Mouse (Mus musculus) mesoderm, embryonic 11.5 days (tissue): ENCODE results near the gene Gpc6.

Experiments
- DNase-seq: peaks from one replicate; pipeline ENCODE4 v3.0.0-alpha.2; 2012; ENCODE audit warnings: low read depth, low spot score

The Gpc6 gene

DNA sequence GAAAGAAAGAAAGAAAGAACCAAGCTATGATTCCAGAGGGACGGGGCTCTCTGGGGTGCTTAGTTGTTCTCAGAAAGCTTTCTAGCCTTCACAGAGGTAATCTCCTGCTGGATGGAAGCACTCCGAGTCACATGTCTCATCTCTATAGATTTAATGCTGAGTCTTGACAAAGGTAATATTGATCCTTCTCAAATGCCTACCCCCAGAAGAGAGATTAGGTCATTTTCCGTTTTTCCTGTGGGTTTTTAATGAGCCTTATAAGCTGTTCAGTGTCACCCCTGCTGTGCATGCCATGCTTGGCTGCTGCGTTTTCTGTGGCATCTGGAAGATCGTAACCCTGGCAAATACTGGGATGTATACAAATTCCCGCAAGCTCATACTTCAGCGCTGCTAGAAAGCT is 527.0 kb downstream of the Gpc6 start:
- DNase-seq: peak; percentile 48

DNA sequence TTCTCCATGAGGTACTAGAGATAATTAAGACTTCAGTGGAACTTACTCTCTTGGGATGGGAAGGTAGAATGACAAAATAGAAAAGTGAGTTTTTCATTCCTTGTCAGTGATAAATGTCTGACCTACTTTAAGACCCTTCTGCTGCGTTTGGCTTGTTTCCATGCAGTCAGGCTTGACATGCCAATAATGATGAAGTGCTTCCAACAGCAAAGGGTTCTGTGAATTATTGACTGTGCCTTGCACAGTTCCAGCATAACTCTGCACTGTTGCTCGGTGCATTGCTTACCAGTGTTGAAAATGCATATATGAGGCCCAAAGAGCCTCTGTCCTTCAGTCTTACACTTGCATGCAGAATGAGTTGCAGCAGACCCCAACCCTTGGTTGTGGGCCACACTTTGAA is 548.3 kb downstream of the Gpc6 start:
- no peak for DNase-seq

DNA sequence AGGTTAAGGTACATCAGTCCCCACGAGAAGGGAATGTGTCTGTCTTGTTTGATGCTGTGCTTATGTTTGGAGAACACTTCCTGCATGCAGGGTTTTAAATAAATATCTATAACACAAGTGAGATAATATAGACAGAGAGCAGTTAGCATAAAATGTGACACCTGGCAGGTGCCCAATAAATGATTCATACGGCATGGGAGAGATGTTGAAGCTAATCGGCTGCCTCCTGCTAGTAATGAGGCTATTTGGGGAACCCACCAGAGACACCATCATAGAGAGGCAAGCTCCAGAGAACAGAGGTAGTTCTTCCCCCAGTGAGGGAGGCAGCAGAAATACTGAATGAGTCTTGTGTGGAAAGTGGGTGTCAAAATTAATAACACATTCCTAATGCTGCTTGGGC is 553.8 kb downstream of the Gpc6 start:
- DNase-seq: no peak

DNA sequence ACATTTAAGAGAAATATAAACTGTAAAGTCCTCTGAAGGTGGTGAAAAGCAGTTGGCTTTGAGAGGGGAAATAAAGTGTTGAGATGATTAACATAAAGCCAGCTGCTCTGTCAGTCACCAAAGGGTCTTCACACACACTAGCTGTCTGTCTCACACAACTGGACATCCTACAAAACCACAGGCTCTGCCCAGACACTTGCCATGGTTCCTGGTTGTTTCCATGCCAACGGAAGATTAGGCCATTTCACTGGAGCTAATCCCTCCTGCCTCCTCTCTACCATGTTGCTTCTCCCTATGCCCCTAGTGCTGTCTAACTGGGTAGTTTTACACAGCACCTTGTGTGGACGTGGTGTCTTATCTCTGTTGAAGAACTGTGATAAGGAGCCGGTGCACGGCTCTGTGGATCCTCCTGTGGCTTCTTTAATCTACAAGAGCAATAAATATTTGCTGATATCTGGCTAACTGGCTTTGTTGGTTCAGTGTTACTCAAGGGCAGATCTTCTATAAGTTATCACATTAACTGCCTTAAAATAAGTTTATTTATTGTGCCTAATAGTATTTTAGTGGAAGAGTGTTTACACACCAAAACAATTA is 562.1 kb downstream of the Gpc6 start:
- DNase-seq: no peak

DNA sequence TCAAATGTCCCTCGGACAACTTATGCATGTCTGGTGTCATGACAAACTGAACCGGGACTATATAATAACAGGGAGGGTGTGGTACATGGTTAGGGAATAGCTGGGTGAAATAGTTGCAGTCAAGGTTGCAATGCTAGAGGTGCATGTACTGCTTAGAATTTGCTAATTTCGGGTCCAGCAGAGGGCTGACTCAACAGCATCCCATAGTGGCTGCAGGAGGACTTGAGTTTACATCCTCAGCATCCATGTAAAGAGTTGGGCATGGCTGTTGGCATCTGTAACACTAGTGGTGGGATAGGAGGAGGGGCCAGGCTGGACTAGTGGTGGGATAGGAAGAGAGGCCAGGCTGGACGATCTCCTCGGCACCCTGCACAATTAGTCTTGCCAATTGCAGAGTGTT is 565.4 kb downstream of the Gpc6 start:
- no peak for DNase-seq

DNA sequence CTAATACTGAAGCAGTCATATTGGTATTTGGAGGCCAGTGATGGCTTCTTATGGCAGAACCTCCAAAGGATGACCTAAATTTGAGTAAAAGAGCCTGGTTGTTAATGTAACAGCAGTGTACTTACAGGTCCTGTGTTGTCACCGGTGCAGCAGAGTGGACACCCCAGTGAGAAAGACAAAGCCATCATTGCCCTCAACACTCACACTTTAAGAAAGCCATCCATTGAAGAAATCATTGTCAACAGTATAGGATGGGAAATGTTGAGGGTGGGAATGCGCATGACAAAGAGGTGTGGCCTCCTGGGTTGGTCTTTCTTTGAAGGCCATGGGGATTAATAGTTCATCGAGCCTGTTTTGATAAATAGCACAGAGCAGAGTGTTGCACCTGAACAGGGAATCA is 570.0 kb downstream of the Gpc6 start:
- DNase-seq: no peak

DNA sequence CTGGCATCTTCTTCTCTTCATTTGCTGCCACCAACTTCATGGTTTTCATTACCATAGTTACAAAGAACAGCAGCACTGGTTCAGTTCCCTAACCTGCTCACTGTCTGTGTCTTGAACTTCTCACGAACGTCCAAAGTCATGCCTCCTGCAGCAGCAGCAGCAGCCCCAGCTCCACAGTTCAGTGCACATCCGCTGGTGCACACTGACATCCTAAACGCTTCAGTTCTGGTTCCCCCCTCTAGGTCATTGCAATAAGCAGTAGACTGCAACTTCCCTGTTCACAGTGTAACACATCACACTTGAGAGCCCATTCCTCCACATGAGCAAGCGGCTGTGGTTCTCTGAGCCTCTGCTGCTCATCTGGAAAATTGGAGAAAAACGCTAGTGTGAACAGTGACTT is 573.7 kb downstream of the Gpc6 start:
- DNase-seq: no peak

DNA sequence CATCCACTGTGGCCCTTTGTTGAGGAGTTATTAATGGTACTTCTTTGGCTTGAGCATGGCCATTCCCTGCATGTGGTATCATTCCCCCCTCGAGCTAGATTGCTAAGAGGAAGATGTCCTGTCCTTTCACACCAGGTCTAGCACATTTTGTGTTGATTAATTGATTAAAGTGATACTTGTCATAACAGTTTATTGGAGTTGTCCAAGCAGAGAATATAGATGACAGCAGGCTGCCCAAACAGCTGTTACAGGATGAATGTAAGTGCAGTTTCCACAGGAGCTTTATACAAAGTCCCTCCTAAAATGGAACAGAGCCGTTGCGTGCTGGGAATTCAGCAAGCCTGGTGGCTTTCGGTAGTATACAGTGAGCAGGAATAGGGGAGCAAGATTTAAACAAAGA is 574.2 kb downstream of the Gpc6 start:
- DNase-seq: no peak

DNA sequence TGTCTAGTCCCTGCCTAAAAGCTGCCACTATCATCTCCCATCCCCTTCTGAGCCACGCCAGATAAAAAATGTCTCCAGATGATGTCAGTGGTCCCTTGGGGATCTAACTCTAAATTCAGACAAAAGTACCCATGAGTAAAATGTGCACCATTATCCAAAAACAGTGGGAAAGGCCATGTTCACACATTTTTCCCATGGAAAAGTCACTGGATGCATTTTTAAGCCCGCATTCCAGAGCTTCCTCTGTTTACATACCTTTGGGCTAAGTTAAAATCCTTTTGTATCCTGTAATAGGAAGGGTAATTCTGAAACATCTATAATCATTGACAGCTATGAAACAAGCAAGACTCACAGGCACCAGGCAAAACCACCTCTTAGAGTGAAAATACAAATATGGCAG is 589.7 kb downstream of the Gpc6 start:
- no peak for DNase-seq

DNA sequence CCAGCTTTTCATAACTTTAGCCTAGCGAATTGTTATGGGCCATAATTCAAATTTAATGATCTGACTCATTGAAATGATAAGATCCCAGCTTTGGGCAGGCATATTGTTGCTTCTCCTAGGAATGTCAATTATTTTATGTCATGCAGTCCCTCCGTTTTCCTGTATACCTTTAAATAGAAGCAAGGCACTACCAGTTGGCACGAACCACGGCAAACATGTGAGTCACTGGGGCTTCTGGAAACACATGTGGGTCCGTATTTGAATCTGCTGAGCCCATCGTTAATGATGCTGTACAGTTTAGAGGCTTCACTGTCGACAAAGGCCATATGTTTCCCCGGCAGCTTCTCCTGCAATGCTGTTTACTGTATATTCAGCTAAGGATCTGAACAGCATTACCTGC is 594.5 kb downstream of the Gpc6 start:
- no peak for DNase-seq

DNA sequence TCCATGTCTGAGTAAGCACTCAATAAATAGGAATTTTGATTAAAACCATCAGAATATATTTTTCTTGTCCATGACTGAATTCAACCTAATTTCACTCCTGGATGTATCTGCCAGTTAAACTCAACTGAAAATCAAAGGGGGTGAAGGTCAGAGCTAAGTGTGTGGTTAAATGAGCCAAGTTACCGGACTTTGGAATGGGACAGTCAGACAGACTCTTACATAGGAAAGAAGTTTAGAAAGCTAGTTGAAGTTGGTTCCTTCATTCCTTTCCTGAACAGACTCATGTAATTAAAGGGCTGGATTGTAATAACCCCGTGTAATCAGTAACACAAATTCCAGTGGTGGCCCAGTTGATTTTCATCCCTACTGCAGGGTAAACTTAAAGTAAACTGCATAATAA is 595.6 kb downstream of the Gpc6 start:
- DNase-seq: no peak

DNA sequence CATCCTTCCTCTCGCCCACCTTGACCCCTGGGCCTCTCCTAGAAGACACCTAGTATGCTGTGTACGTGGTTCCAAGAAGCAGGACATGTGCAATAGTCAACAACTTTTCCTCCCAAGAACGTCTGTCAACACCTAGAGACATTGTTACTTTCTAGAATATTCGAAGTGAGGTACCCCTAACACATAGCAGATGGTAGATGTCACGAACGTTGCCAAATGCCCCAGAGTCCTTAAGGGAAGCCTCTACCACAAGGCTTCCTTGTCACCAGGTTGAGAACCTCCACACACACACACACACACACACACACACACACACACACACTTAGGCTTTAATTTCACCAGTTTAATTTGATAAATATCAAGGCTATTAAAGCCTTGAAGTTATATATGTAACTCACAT is 600.0 kb downstream of the Gpc6 start:
- DNase-seq: no peak

DNA sequence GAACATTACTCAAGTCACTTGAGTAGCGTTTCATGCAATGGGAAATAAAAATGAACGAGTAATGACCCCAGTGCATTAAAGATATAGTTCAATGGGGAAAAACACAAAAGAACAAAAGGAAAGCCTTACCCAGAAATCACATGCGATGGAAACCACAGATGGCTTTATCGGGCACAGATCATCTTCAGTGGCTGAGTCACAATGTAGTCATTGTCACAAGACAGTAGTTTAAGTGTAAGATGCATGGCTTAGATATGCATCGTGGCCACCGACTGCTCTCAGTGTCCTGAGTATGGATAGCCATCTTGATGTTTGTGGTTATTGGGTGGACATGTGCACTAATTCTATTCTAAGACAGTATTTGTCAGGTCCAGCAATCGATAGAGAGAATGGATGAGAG is 601.9 kb downstream of the Gpc6 start:
- no peak for DNase-seq

DNA sequence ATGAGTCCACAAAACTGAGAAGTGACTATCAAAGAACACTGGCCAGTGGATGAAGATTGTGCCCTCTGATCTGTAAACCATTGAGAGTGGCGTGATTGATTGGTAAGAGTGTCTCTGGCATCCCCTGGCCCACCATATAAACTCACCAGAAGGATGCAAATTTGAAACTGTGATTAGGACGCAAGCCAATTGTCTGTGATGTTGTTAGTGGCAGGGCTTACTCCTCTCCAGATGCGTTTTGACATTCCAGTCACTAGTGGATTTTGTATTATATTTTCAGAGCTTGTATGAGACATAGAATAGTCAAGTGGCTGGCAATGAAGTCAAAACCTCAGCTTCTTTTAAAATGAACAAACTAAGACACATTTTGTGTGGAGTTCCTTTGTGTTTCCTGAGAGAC is 604.3 kb downstream of the Gpc6 start:
- no peak for DNase-seq

DNA sequence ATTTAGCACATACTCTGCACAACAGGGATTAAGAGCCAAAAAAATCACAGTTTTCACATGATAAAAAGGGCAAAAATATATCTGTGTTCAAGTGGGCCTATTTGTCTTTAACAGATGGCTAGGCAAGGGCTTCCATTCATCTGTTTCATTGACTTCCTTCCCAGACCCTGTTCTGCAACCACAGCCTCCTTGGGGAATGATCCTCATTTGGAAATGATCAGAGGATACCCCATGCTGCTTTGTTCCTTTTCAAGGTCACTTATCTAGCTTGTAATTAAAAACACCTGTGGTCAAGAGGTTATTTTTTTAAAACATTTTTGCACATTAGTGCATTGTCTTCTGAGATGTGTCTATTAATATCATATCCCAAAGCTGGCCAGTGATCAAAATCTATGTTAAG is 627.7 kb downstream of the Gpc6 start:
- no peak for DNase-seq

DNA sequence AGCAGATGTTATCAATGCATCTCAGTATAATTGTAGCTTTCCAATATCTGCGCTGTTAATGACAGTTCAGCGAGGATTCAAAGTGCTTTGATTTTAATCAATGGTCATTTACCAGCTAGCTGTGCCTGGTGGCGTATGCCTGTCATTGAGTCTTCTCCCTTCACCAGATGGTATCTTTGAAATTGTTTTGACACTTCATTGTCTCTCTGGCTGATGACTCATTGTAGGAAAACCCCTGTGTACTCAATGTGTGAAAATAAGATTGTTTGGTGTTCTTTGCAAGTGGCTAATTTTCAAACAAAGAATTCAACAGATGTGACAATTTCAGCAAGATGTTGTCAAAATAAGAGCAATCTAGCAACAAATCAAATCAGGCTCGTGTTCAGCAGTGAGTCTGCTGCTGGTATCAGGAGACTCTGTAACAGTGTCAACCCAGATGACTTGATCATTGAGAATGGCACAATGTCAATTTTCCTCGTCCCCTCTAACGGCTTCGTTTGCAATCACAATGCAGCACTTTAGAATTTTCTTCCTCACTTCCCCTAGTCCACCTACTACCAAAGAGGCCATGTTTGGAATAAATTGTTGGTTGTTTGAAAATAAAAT is 631.7 kb downstream of the Gpc6 start:
- no peak for DNase-seq

DNA sequence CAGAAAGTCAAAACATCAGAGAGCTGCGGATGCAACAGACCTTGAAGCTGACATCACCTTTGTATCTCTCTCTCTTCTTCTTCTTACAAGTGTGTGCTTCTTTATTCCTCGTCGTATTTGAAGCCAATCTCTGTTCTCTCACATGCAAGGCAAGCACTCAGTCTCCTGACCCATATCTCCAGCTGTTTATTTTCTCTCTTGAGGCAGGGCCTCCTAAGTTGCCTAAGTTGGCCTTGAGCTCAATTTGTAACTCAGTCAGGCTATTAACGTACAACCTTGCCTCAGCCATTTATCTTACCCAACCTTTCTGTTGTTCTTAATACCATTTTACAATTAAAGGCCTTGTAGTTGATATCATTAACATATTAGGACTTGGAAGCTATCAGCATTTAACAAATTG is 637.0 kb downstream of the Gpc6 start:
- no peak for DNase-seq

DNA sequence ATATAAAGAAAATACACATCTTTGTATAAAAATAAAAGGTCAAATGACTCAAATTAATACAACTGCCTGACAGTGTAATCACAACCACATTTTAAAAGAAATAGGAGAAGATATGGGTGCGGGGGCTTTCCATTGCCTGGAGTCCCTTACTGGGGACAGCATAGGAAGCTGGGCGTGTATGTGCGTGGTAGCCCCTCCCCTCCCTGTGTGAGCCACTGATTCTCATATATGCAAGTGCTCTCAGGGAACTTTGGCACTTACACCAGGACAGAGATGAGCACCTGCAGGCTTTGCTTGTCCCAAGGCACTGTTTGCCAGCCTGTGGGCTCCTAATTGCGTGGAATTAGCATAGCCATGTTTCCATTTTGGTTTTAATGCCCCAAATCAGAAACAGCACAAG is 644.2 kb downstream of the Gpc6 start:
- no peak for DNase-seq

DNA sequence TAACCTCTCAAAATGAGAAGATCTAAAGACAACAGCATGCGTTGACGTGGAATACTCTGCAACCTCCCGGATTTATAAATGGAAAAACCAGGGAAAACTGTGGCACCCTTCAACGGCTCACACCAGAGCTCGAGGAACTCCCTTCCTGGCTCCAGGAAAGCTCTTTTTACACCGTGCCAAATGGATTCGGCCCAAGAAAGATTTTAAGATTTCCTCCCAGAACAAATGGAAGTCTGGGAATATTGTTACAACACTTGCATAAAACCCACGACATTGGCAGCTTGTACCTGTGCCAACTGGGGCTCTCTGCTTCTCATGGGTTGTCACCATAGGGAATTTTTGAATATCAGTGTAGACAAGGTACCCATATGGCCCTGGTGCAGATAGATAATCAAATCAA is 647.1 kb downstream of the Gpc6 start:
- no peak for DNase-seq

DNA sequence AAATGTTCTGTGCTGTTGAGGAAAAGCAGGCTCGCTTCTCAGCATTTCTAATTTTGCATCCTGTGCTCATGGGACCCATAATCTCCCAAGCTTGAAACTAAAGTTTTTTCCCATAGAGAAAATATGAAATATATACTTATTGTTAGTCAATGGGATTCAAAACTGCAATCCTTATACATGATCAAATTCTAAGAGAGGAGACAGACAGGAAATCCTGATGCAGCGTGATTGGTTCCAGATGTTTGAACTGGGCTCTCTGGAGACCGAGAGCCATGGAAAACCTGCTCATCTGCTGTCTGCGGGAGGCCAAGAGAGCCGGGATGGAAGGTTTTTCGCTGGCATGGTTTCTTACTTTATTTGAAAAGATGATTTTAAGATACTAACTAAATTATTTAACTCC is 649.1 kb downstream of the Gpc6 start:
- DNase-seq: peak; percentile 47

DNA sequence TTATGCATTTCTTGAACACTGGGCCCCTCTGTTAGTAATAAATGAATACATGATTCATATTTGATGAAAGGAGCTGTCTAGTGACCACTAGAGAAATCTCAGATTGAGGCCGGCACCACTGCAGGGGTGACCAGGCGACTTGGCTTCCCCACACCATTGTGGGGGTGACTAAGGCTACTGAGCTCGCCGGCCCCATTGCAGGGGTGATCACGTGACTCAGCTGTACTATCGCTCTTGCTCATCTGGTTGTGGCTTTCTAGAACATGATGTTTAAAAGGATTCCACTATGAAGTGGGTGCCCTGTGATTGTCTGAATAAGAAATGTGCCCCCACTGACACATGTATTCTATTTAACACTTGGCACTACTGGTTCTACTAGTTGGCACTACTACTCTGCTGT is 656.6 kb downstream of the Gpc6 start:
- no peak for DNase-seq

DNA sequence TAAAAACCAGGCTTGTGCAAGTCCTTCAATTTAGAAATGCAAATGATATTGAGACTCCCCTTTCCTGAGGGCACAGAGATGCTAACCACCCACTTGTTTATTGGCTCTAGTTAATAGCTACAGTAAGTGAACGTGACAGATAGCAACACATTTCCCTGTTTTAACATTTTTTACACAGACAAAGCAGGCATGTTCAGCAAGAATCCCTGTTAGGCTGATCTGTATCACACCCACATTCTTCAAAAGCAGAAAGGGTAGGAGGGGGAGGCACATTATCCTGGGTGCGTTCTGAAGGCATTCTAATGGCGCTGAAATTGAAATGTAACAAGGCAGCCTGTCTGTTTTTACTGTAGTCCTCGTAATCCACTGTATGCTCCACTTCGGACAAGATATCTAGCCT is 674.6 kb downstream of the Gpc6 start:
- DNase-seq: no peak

DNA sequence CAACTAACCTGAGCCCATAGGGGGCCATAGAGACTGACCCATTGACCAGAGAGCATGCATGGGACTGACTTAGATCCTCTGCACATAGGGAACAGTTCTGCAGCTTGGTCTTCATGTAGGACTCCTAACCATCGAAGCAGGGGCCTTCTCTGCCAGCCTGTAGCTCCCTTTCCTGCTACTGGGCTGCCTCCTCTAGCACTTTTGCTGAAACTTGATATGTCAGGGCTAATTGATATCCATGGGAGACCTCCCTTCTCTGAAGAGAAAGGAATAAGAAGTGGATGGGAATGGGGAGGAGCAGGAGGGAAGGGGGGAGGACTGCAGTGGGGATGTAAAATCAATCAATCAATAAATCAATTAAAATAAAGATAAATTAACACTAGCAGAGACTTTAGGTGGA is 678.7 kb downstream of the Gpc6 start:
- no peak for DNase-seq

DNA sequence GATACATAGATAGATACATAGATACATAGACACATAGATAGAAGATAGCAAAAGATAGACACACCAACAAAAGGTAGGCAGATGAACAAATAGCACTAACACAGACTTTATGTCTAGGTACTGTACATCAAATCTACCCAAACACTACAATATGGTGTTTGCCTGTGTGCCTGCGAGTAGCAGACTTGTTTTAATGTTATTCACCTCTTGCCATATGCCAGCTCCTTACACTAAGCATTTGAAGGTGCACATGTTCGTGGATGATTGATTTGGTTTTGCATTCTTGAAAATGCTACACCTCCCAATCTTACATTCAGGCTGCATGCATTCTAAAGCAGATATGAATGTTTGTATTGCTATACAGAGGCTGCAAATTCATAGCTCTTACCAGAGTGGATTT is 680.6 kb downstream of the Gpc6 start:
- DNase-seq: no peak
